Mouse (Mus musculus) kidney, postnatal 0 days (tissue): ENCODE data around the gene Add1. TPM values are rescaled to one million over a fixed set of nuclear protein-coding genes. Genes with fewer than 3 reads are reported as not detected.
A peak's percentile ranks its signal among the peaks of the same experiment; 100 is the strongest.

Experiments
- ATAC-seq: fragments of 200-750 bp; cut with Nextera tagmentation; replicated peaks from 2 replicates; pipeline ENCODE4 v1.8.0; 2017; ENCODE audit warnings: low read depth, moderate number of reproducible peaks, moderate TSS enrichment, moderate library complexity; ENCODE audit not compliant: low FRiP score
- DNase-seq: peaks from one replicate; pipeline ENCODE4 v3.0.0-alpha.2; 2016; ENCODE audit warnings: low spot score
- H3K27ac ChIP-seq: fragments of 300-500 bp; sonication (generic); 2 replicates; pipeline ENCODE4 v1.5.1; 2014; ENCODE audit warnings: mild to moderate bottlenecking
- H3K27me3 ChIP-seq: fragments of 300-500 bp; sonication (generic); 2 replicates; pipeline ENCODE4 v1.6.1; 2014; ENCODE audit warnings: low read length, mixed read lengths; ENCODE audit not compliant: insufficient read depth
- H3K36me3 ChIP-seq: fragments of 300-500 bp; sonication (generic); 2 replicates; pipeline ENCODE4 v1.6.1; 2014; ENCODE audit warnings: low read length, mixed read lengths; ENCODE audit not compliant: insufficient read depth
- H3K4me1 ChIP-seq: fragments of 300-500 bp; sonication (generic); replicated peaks from 2 replicates; pipeline ENCODE4 v1.6.1; 2014; ENCODE audit warnings: antibody characterized with exemption, low read length, mixed read lengths; ENCODE audit not compliant: insufficient read depth
- H3K4me2 ChIP-seq: fragments of 300-500 bp; sonication (generic); 2 replicates; pipeline ENCODE4 v1.6.1; 2014; ENCODE audit warnings: mild to moderate bottlenecking, low read length, moderate library complexity, mixed read lengths
- H3K4me3 ChIP-seq: fragments of 300-500 bp; sonication (generic); replicated peaks from 2 replicates; pipeline ENCODE4 v1.5.1; 2014; ENCODE audit warnings: low read depth, low read length
- H3K9ac ChIP-seq: fragments of 300-500 bp; sonication (generic); 2 replicates; pipeline ENCODE4 v1.6.1; 2014; ENCODE audit warnings: low read depth, low read length
- H3K9me3 ChIP-seq: fragments of 300-500 bp; sonication (generic); replicated peaks from 2 replicates; pipeline ENCODE4 v1.6.1; 2016; ENCODE audit warnings: low read length, inconsistent platforms, mixed read lengths
- CTCF ChIP-seq: IDR thresholded peaks from 2 replicates; pipeline ENCODE4 v1.5.1; 2016; ENCODE audit warnings: antibody characterized with exemption, low read depth, mild to moderate bottlenecking, moderate library complexity
- WGBS: fragments of 180-500 bp; shearing (Covaris S2); extraction: QIAGEN DNeasy Blood & Tissue Kit; methylation state at CpG from one replicate; pipeline ENCODE4 v1.1.7; 2014; 5-methylcytosine and 5-hydroxymethylcytosine counted together
- polyA plus RNA-seq: library from polyadenylated mRNA; unstranded; fragments of >200 nt; fragmentation: Nextera tagmentation; extraction: Ambion mirVana; gene quantifications from 2 replicates; pipeline ENCODE4 v1.2.1, GENCODE M21; 2015

Add1 gene
- polyA plus RNA-seq, 1 experiment from 2014 or later: 130 TPM

DNA sequence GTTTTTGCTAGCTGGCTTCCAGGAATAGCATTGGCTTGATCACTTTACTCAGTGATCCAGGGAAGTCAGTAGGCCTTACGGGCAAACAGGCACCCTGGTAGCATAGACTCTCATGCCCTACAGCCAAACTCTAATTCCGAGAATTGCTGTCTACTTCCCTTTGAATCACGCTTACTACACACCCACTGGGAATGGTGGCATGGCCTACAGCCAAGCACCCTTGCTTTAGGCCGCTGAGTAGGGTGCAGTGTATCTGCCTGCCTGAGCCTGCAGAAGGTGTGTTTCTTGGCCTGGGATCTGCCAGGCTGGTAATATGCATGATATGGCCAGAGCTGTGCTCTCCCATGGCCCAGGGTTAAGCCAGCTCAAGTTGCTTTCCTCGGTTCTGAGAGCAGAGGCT is 44.7 kb upstream of the Add1 start:
- DNase-seq: no peak
- TF ChIP-seq CTCF: no peak
- H3K4me3 ChIP-seq: no peak overlapping the region

GRCm38 (mm10) chr5:34530116-34530515 is 43.3 kb upstream of the Add1 start:
- H3K4me1 ChIP-seq: peaks cover 3% of the 10 kb centered on the region; the same call in 1 of the 2 replicates
- H3K9ac ChIP-seq: no peak overlapping the region
- H3K36me3 ChIP-seq: no peaks in the 10 kb centered on the region
- 67% methylated on average over 5 of the region's 5 CpGs for WGBS
- no peak overlapping the region for H3K4me3 ChIP-seq
- ATAC-seq: no peak
- H3K4me2 ChIP-seq: no peak overlapping the region
- no peak for TF ChIP-seq CTCF
- no peak for DNase-seq
- H3K9me3 ChIP-seq: no peaks in the 10 kb centered on the region
- no peaks in the 10 kb centered on the region for H3K27me3 ChIP-seq
- H3K27ac ChIP-seq: no peak overlapping the region

More for the DNA sequence above, 44.7 kb upstream of the Add1 start:
- Histone ChIP-seq H3K27me3 (no peaks in the 10 kb centered on the region), H3K9ac (no peak overlapping the region), H3K36me3 (no peaks in the 10 kb centered on the region), H3K4me1 (peaks cover 3% of the 10 kb centered on the region; the same call in 1 of the 2 replicates), H3K27ac (no peak overlapping the region), H3K4me2 (no peak overlapping the region), H3K9me3 (no peaks in the 10 kb centered on the region)
- no peak for ATAC-seq
- WGBS: 77% methylated on average over 5 of the region's 5 CpGs

DNA sequence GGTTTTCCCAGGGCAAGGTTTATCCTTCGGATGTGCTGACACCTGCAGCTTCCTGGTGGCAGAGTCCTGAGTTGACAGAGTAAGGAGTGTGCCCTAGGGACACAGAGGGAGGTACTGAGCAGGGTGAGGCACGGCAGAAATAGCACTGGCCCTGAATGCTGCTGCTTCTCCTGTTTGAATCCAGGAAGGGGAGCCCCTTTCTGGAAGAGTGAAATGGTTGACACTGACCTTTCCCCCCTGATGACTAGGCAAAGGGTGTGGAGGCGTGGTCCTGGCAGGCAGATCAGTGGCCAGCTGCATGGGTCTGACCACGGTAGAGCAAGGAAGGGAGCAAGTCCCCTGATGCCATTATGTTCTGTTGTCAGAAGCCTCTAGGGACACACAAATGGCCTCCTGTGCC is 42.8 kb upstream of the Add1 start:
- TF ChIP-seq CTCF: no peak
- Histone ChIP-seq H3K4me3 (no peak overlapping the region), H3K27ac (no peak overlapping the region), H3K27me3 (no peaks in the 10 kb centered on the region), H3K9me3 (no peaks in the 10 kb centered on the region), H3K9ac (no peak overlapping the region), H3K4me2 (no peak overlapping the region), H3K36me3 (no peaks in the 10 kb centered on the region), H3K4me1 (peaks cover 3% of the 10 kb centered on the region; the same call in 1 of the 2 replicates)
- DNase-seq: no peak
- WGBS: 42% methylated on average over 4 of the region's 4 CpGs
- peak; percentile 65 for ATAC-seq

DNA sequence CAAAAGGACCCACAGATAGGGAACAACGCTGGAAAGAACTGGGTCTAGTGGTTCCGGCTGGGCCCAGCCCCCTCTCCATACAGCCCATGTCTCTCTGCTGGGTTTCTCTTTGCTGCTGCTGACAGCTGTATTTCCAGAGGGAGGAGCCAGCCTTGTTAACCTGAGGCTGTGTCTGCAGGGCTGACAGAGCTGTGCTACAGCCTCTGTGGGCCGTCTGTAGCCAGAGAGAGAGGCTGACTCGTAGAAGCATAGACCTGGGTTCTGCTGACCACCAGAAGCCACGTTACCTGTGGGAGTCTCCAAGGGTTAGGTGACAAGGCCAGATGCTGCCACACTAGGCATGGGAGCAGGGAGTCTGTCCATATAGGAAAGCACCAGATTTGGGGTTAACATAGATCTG is 40.4 kb upstream of the Add1 start:
- no peak for TF ChIP-seq CTCF
- H3K27me3 ChIP-seq: no peaks in the 10 kb centered on the region
- no peaks in the 10 kb centered on the region for H3K36me3 ChIP-seq
- no peaks in the 10 kb centered on the region for H3K9me3 ChIP-seq
- H3K9ac ChIP-seq: no peak overlapping the region
- H3K27ac ChIP-seq: no peak overlapping the region
- DNase-seq: no peak
- H3K4me1 ChIP-seq: 0 out of 2 replicates have a peak, but pooled peaks cover 3% of the 10 kb centered on the region
- no peak overlapping the region for H3K4me3 ChIP-seq
- H3K4me2 ChIP-seq: no peak overlapping the region
- WGBS: 72% methylated on average over 5 of the region's 5 CpGs
- ATAC-seq: no peak

DNA sequence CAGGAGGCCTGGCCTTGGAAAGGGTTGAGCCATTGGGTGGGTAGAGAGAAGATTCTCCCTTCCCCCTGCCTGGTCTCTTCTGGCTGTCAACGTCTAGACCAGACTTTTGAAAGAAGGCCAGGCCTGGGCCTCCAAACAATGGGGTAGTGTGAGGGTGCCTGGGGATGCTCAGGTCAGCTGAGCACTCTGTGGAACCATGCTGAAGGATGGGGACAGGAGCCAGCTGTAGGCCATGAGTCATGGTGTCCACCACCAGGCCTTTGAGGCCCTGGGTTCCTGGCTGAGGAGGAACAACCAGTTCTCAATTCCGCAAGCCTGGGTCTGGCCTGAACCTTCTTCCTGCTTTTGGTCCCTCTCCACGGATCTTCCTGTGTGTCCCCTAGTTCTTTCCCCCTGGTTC is 39.6 kb upstream of the Add1 start:
- no peaks in the 10 kb centered on the region for H3K27me3 ChIP-seq
- no peak overlapping the region for H3K27ac ChIP-seq
- H3K36me3 ChIP-seq: no peaks in the 10 kb centered on the region
- no peaks in the 10 kb centered on the region for H3K9me3 ChIP-seq
- no peak for TF ChIP-seq CTCF
- no peak for ATAC-seq
- WGBS: 70% methylated on average over 3 of the region's 3 CpGs
- no peak for DNase-seq
- H3K4me3 ChIP-seq: no peak overlapping the region
- no peak overlapping the region for H3K9ac ChIP-seq
- 0 out of 2 replicates have a peak, but pooled peaks cover 3% of the 10 kb centered on the region for H3K4me1 ChIP-seq
- H3K4me2 ChIP-seq: no peak overlapping the region

DNA sequence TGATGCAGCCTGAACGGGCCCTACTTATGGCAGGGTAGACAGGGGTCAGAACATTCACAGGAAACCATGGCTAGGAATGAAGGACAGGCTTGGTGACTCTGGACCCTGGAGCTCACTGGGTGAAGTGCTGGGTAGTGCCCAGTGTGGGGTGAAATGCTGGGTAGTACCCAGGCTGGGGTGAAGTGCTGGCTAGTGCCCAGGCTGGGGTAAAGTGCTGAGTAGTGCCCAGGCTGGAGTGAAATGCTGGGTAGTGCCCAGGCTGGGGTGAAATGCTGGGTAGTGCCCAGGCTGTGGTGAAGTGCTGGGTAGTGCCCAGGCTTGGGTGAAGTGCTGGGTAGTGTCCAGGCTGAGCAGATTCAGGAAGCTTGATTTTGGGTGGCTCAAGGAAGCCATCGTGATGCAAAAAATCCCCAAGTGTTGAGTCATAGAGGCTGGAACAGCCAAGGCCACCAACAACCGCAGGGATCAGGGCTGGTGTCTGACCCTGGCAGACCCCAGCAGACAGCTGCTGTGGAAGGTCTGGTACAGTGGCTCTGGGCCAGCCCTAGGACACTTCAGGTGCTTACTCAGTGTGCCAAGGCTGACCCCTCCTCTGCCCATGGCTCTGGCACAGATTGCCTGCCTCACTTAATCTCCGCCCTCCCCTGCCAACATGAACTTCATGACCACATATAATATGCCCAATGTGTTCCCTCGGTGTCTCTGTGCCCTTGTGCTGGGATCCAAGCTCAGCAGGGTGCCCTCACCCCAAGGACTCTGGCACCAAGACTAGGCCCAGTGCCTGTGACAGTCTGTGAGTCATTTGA is 38.5 kb upstream of the Add1 start:
- Histone ChIP-seq H3K27me3 (no peaks in the 10 kb centered on the region), H3K4me3 (no peak overlapping the region), H3K4me1 (0 out of 2 replicates have a peak, but pooled peaks cover 3% of the 10 kb centered on the region), H3K9me3 (no peaks in the 10 kb centered on the region), H3K9ac (no peak overlapping the region), H3K36me3 (no peaks in the 10 kb centered on the region), H3K27ac (no peak overlapping the region), H3K4me2 (no peak overlapping the region)
- ATAC-seq: no peak
- 74% methylated on average over 5 of the region's 5 CpGs for WGBS
- no peak for TF ChIP-seq CTCF
- DNase-seq: no peak
